Mouse (Mus musculus): ENCODE results near the gene Gria4.

- TF ChIP-seq CTCF (IDR thresholded peaks at IDR 0.05; ENCODE audit: low read depth, low read length): no peak
- no peak for TF ChIP-seq POLR2A (IDR thresholded peaks at IDR 0.05; ENCODE audit: extremely low read depth, insufficient read depth, low read length)
Observed at GRCm38 (mm10) chr9:4665691-4666090, 130.3 kb downstream of the Gria4 start.
